Mouse (Mus musculus): ENCODE data around the gene Stra6.

The Stra6 gene

DNA sequence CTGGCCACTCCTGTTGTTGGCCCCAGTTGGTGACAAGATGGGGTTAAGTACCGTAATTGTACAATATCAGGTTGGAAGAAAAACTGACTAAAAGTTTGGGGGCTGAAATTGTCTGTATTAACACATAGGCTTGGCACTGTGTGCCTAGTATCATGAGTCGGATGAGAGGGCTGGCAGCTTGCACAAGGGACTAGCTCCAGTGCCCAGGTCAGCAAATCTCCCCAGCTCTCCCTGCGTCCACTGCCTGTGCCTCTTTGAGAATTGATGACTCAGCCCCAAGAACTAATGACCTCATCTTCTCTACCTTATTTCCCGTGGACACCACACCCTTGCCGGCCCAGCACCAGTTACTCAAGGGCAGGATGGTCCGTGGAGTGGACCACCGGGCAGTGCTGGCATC lies 13.7 kb upstream of the Stra6 start:
- DNase-seq (ENCODE audit: low spot score): no peak

DNA sequence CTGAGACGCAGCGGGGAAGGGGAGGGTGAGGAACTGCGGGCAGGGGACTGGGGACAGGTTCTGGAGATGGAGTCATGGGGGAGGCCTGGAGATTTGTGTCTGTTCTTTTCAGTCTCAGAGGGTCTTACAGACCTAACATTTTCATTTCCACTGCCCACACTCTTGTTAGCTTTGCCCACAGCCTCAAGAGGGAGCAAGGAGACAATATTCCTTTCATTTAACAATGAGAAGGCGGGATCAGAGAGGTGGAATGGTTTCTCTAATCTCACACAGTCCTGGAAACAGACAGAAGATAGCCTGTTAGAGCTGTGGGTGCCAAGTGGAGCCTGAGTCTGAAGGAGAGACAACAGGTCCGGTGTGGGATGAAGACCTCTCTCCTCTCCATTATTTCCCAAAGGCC lies 11.7 kb upstream of the Stra6 start:
- no peak for DNase-seq (ENCODE audit: low spot score)

DNA sequence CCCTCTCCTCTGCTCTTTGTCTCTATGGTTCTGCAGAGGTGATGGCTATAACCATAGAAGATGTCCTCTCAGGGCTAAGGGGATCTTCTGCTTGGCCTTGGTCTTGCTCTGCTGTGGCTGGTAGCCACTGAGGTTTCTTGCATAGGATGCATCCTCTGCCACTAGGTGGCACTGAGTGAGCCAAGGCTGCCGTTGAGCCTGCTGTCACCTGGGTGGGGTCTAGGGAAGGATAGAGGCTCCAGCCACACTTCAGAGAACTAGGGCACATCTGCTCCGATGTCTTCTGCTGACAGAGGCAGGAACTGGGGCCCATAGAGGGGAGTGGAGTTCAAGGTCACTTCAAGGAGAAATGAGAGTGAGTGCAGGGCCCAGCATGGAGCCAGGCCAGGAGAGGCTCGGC lies 10.5 kb upstream of the Stra6 start:
- no peak for DNase-seq (ENCODE audit: low spot score)

DNA sequence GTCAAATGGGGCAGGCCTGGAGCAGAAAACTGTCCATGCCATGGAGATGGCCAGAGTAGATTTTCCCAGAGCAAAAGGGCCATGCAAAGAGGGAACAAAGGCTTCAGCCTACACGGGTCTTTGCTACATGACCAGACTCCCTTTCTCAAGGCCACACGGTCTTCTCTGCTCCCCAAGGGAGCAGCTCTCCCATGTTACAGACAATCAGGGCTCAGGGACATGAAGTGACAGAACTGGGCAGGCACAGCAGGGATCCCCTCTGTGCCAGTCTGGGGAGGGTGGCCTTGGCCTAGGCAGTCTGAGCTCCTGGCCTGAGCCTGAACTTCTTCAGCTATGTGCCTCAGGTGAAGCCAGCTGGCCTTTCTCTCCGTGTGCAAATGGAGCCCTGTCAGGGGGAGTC lies 10.0 kb upstream of the Stra6 start:
- no peak for DNase-seq (ENCODE audit: low spot score)

DNA sequence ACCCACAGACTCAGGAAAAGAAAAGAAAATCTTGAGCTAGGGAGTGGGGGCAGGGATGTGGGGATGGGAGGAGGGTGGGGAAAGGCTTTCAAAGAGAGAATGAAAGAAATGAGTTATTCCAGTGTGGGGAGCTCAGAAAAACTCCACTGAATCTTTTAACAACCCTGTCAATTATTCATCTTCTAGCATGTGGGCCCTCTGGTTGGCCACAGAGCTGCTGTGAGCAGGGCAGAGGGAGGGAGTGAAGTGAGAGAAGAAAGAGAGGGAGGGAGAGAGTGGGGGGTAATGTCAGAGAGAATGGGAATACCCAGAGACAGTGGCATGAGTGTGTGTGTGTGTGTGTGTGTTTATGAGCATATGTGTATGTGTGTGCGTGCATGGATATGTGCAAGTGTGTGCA lies 9.6 kb upstream of the Stra6 start:
- DNase-seq (ENCODE audit: low spot score): no peak

DNA sequence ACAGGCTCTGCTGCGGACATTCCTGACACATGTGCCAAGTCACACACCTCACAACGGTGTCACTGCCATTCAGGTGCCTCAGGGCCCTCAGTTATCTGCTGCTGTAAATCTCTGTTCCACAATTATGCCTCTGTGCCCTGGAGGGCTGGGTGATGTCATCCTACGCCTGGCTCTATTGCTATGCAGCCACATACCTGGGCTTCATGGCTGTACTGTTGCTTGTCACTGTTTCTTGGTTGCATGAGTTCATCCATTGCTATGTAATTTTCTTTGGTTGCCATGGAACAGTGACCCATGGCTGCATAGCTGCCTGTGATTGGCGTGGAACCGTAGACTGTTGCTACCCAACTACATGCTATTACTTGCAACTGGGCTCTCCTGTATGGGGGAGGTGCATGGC lies 7.9 kb upstream of the Stra6 start:
- DNase-seq (ENCODE audit: low spot score): no peak

DNA sequence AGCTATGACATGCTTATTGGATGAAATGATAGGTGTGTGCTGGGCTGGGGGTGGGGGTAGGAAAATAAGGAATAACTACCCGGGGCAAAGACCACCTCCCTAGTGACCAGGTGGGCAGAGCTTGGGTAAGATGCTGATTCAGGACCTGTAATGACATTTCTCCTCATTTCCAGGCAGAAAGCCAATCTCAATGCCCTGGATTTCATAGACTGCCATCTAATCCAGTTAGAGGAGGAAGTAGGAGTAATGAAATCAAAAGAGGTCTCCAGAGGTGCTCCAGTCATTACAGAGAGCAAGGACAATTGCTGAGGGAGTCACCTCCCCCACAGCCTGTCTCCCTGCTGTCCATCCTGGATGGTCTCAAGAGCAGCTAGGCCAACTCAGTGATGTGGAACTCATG lies 3.7 kb upstream of the Stra6 start:
- DNase-seq (ENCODE audit: low spot score): no peak

DNA sequence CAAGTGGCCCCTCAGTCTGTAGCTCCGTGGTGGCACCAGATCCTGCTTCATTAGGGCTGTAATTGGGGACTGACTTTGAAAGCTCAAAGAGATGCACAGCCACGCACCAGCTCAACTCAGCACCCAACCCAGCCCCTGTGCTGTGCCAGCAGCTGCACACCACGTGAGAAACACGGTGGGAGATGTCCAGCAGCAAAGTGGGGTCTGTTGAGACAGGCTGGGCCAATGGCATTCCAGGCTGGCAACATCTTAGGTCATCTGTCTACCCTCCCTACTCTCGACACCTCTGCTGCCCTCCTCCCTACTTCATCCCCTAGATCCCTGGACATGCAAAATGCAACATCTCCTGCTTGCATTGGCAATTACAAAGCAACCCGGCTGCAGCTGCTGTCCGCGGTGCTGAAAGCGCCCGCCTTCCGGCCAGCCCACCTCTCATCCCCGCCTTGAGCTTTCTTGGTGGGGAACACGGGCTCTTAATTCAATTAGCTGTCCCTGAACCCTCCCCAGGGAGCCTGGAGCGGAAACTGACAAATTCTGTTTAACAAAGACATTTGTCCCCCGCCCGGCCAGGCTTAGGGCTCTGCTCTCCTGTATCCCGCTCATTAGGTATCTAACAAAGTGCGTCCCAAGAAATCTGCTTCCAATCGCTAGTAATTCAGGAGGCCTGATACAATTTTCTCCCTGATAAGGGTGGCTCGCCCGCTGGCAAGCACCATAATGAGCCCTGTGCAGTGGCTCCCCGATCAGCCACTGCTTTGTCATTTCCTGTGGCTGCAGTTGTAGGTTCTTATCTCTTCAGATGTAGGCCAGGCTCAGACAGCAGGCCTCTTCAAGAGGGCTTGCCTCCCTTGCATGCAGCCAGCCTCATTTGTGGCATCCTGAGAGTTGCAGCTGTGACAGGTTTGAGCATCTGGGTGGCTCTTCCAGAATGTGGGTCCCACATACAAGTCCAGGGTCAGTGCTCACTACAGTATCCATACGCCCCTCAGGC lies 2.6 kb upstream of the Stra6 start:
- DNase-seq (ENCODE audit: low spot score): no peak

DNA sequence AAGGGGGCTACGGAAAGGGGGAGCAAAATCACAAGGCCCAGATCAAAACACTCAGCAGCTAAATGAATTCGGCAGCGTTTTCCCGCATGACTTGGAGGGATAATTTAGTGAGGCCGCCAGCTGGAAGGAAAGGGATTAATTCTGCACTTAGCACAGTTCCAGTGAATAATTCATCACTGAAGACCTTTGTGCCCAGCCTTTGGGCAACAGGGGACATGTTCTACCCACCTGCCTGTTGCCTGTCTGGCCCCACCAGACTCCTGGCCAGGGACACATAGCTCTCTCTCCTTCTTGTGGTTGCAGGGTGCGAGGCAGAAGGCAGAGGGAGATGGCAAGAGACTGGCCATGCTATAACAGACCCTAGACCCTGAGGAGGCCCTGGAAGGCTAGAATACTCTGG lies 1.9 kb downstream of the Stra6 start:
- DNase-seq (ENCODE audit: low spot score): no peak

DNA sequence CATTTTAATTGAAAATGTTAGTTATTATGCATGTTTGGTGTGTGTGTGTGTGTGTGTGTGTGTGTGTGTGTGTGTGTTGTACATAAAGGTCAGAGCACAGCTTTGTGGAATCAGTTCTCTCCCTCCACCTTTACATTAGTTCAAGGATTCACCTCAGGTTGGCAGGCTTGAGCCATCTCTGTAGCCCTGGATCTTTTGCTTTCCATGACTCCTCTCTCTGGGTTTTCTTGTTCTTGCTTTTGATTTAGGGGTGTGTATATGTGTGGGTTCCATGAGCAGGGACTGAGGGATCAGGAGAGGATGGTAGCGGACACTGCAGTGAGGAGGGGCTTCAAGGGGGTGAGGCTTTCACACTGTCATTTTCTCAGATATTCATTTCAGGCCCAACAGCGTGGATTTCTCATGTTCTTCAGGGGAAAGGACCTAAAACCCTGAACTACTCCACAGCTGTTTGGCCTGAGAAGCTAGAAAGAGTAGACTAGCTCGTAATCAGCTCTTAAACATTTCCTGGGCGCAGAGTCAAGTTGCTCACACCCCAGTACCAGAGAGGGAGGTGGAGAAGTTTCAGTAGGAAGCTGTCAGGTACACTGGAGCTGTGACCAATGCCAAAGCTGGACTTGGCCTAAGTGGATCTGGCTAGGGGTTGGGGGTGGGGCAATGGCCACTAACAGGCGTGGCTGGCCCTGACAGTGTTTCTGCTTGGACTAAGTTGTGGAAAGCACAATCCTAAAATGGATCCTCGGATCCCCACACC lies 2.6 kb downstream of the Stra6 start:
- no peak for DNase-seq (ENCODE audit: low spot score)

DNA sequence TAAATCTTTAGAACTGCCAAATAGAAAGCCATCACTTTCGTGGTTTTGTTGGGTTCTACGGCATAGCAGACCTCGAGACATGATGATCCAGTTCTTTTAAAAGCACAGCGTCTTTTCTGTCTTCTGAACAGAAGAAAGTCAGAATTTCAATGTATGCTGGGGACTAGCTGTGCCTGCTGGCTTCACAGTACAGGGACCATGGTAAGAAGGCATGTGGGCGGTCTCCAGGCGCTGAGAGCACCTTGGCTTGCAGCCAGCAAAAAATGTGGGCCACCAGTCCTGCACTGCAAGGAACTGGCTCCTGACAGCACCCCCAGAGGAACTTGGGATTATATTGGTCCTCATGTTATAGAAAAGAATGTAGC lies 3.1 kb downstream of the Stra6 start:
- DNase-seq (ENCODE audit: low spot score): no peak

DNA sequence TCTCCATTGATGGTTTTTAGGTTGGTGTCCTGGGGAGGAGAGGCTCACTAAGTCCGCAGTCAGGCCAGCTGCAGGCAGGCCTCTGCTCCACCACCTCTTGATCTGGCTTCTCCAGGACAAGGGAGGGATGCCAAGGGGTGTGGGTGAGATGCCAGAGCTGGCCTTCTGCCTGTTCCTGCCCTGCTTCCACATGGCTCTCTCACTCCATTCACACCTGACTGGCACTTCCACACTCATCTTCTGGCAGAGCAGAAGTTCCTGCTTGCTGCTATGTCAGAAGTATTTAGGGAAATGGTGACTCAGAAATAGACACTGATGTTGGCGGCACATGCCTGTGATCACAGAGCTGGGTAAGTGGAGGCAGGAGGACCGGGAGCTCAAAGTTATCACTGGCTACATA lies 4.0 kb downstream of the Stra6 start:
- no peak for DNase-seq (ENCODE audit: low spot score)

DNA sequence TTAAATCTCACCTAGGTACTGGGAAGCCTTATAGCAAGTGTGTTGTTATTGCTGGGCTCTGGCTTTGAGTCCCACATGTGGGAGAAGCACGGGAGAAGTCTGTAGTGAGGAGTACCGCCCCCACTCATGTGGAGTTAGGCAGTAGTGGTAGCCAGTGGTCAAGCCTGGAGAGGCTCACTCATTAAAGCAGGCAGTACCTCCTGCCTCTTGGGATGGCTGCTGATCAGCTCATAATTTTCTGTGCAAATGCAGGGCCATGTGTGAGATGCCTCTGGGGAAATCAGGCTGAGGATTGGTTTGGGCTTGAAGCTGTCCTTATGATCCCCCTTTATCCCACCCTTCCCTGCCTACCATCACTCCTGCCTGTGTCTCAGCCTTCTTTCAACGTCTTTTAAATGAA lies 11.0 kb downstream of the Stra6 start:
- no peak for DNase-seq (ENCODE audit: low spot score)

DNA sequence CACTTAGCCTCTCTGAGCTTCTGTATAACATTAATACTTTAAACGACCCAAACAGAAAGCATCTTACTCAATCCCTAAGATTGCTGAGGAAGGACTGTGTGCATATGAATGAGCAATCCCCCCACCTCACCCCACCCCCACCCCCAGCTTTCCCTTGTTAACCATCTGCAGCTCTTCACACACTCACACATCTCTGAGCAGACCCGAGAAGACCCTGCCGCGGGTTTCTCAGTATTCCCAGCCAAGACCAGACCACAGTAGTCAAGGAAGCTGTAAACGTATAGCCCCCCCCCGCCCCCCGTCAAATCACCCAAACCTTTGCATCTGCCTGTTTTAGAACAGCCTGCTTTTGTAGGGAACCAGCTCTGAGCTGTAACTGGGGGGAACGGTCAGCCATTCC lies 21.0 kb downstream of the Stra6 start:
- DNase-seq (ENCODE audit: low spot score): no peak

DNA sequence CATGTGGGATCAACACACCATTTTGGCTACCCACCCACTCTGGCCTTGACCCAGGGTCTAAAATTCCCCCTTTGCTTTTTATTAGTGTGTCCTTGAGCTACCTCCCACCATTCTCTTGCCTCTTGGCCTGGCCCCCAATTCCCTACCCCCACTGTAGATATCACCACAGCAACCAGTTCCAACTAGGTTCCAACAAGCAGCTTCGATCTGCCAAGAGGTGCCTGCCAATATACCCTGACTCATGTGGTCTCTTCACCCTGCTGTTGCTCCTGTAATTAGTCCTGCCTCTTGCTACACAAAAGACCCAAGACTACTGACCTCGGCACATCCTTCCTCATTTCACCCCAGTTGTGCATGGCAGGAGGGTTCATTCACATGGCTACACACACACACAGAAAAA lies 21.5 kb downstream of the Stra6 start:
- DNase-seq (ENCODE audit: low spot score): no peak

DNA sequence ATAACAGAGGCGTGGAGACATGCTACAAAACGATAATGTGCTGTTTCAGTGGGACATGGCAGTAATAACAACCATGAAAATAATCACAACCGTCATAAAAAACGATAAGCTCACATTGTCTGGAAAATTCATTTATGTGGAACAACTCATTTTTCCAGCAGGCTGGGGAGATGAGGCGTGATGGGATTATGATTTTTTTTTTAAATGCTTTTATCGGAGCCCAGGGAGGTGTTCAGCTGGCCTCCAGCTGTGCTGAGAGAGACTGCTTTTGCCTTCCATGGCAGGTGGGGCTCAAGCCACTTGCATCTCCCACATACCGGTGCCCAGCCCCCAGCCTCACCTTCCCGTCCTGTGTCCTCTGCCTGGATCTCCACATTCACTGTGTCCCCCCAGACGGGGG lies 22.6 kb downstream of the Stra6 start:
- DNase-seq (ENCODE audit: low spot score): no peak

DNA sequence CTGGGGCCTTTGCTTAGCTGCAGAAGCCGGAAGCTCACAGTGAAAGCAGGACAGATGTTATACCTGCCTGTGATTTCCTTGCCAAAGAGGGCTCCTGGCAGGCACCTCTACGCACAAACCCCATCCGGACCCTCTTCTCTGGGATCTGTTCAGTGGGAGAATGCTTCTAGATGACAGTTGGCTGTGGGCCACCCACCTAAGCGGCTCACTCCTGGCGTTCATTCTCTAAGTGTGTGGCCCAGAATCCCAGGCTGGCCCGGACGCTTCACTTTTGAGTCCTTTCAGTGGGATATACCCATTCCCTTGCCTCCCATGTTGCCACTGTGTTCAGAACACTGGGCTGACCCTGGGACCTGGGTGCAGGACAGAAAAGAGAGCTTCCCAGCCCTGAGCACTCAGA lies 23.3 kb downstream of the Stra6 start:
- DNase-seq (ENCODE audit: low spot score): no peak

DNA sequence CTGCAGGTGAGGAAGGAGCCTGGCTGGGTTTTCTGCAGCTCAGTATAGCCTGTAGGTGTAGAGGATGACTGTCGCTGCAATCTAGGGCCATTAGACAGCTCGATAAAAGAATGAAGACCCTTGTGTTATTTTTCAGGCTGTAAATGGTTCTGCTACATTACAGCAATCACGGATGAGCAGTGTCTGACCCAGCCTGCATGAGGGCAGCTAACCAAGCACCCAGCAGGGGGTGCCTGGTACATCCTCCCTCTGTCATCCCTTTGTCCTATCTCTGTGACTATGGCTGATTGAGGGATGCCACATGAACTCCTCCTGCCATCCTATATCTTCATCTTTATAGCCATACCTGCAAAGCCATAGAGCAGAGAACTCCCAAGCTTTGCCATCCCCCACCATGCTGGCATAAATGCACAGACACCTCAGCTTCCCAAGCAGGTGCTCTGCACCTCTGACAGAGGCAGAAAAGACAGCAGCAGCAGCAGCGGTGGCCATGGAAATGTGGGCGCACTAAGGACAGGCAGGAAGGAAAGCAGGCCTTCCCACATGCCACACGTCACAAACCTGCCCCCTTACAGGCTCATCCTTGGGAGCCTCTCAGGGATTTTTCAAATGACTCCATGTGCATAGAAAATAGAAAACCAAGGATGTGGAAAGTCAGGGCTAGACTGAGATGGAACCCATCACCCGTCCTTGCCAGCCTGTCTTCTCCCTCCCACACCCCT lies 23.9 kb downstream of the Stra6 start:
- no peak for DNase-seq (ENCODE audit: low spot score)

DNA sequence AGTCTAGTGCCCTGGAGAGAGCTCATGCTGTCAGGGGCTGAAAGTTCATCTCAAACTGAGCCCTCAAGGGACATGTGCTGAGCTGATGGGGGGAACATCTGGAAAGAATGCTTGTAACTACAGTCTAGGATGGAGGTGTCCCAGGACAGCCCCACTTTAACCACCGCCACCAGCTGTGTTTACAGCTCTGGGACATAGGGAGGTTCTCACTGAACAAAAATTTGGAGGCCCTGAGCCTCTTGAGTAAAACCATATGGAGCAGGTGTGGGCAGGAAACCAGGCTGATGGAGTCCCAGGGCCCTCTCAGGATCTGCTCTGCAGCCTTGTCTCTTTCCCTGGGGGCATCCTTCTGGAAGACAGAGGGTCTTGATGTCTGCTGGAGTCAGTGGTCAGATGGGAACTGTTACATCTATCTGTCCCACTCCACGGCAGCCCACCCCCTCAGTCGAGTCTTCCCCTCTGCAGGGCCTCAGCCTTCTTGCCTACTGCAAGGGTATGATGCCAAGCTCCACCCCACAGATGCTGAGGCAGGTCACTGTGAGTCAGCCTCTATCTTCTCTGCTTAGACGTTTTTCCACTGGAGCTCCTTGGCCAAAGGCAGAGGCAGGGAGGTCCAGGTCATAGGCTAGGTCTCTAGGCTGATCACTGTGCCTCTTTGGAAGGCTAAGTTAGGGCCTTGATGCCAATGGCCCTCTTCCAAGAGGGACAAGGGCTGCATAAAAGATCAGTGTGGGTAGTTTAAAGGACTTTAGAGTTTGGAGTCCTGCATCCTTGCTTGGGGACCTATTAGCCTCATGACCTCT lies 28.2 kb downstream of the Stra6 start:
- DNase-seq (ENCODE audit: low spot score): no peak

DNA sequence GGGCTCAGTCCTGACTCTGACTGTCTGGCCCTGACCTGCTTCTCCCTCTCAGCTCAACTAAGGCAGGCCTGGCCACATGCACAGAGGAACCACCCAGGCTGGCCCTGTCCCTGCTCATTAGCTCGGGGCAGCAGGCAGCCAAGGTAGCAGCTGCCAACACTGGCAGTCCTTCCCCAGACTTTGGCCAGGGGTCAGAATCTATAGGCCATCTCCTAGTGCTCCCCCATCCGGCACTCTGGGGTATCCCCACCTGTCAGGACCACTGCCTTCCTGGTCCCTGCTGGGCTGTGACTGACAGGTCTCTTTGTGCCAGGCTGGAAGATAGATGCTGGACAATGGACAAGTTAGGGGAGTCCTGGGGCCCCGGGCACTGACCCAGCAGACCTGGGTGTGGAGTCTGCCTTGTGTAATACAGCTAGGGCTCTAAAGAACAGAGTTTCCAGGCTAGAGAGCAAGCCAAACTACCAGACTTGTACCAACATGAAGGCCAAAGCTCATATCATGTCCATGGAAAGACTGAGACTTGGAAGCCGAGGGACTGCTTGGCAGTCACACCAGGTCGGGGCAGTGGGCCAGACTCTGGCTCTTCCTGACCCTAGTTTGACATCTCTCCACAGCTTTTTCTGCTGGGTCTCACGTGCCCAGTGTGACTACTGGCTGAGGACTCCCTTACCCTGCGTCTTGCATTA lies 29.1 kb downstream of the Stra6 start:
- DNase-seq (ENCODE audit: low spot score): no peak

DNA sequence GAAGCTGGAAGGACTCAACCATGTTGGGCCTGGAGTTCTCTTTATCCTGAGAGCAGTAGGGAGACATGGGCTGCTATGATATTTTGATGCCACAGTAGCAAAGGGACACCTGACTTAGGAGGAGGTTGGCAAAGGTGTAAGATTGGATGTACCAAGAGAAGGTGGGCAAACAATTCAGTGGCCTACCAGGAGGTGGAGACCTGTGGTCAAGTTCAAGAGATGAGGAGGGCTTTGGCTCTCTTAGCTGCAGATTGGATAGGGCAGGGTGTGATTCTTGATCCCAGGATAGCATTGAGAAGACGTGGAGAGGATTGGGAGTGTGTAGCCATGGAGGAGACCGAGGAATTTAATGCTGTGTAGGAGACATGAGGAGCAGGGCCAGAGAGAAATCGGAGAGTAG lies 30.2 kb downstream of the Stra6 start:
- DNase-seq (ENCODE audit: low spot score): no peak
